Mouse (Mus musculus) B cell, adult 62 days (primary cell): ENCODE measurements around the gene Exosc3. TPM values are rescaled to one million over a fixed set of nuclear protein-coding genes. Genes with fewer than 3 reads are reported as not detected.

Experiments
- total RNA-seq: library from RNA; stranded (reverse); gene quantifications from 4 replicates; pipeline ENCODE4 v1.2.4, GENCODE M21; 2023

Exosc3 gene
- total RNA-seq = 42.4 to 55.0 TPM (median 47.7 TPM) in 4 replicates

DNA sequence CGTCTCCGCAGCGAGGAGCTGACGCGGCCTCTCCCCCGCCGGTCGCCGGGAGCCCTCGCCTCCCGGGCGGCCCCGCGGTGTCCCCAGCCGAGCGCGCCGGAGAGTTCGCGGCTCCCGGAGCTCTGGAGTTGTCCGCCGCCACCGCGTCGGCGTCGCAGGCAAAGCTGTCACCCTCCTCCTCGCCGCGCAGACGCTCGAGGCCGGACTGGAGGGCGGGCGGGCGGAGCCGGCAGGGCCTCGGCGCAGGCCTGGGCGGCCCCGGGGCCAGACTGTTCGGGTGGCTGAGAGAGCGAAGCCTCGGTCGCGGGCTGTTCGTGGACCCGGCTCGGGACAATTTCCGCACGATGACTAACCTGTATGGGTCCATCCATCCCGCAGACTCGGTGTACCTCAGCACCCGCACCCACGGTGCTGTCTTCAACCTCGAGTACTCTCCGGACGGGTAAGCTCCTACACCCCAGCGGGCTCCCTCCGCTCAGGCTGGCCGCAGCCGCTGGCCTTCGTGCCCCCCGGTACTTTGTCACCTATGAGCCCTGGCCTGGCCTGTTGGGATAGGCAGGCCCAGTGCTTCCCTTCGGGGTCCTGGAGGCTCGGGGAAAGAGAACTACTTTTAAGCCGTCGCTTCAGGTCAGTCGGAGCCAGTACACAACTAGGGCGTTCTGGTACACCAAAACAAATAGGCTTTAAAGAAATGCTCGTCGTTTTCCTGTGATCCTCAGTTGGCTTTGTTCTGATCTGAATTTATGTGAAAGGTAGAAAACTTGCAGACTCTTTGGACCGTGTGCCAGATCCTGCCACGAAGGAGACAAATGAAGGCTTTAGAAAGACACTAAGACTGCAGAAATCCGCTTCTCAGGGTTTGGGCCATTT, at the start of gene Exosc3:
Exosc3 (minus strand) TSS at position 447 of the 870 bp plus-strand sequence.

DNA sequence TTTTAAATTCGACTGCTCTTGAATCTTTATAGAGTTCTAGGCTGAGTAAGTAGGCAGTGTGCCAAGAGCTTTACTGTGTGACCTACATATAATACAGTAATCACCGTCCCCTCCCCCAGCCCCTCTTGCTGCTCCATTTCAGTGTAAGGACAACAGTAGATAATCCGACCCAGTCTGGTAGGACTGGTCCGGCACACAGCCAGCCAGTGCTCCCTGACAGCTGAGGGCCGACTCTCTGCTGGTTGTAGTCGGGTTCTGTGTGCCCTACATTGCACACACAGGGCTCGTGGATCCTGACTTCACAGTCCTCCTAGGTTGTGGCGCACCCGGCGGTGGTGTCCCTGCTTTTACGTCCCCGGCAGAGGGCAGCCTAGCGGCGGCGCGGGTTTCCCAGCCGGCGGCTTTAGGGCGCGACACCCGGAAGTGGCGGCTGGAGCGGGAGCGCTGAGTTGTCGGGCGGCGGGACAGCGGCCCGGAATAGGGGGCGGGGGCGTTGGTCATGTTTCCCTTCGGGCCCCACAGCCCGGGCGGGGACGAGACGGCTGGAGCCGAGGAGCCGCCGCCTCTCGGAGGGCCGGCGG, 773 bp downstream of the Exosc3 start, which contains the start of gene Dcaf10:
Dcaf10 (plus strand) TSS at position 433 of the 581 bp plus-strand sequence.

DNA sequence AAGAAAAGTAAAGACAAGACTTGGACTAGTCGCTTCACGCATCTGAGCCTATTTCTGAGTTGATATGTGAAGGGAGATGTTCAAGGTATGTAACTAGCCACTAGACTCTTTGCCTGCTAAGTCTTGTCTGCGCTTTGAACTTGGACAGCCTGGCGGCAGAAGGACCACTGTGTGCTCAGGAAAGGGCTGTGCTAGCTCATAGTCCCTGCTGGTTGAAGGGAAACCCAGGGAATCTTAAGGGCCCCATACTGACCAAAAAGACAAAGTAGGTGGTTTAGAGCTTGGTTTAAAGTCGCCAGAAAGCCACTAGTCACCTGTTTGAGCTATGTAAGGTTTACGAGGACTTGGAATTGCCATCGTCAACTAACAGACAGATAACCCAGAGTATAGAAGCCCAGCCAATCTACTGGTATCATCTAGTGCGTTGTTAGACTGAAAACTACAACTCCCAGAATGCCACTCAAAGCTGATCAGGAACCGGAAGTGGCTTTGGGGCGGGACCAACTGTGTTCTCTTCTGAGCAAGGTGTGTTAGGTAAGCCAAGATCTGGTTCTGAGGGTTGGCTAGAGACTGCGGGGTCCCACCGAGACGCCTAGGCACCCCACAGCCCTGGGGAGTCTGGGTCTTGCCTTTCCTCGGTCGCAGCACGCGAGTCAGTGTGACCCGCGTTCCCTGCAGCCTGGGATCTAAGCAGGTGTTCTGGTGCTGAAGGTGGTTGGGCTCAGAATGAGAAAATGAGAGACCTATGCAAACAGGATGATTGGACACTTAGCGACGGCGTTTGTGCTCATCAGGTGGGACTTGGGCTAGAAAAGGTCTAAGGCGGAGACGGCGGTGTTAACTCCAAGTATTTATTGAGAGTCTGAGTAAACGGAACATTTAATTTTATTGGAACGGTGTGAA, 45.6 kb downstream of the Exosc3 start, which contains the start of gene Trmt10b:
Trmt10b (plus strand) TSS at position 466 of the 903 bp plus-strand sequence.

Other genes with a start within 250 kb of the Exosc3 start
- gene Tomm5, start 234.6 kb downstream of the Exosc3 start, total RNA-seq = 35.9 to 49.6 TPM (median 41.3 TPM) in 4 replicates
- gene Frmpd1, start 157.9 kb downstream of the Exosc3 start, total RNA-seq = not detected in 4 replicates
- gene Trmt10b, start 45.6 kb downstream of the Exosc3 start, total RNA-seq = 6.6 to 11.4 TPM (median 8.0 TPM) in 4 replicates
- gene Dcaf10, start 631 bp downstream of the Exosc3 start, total RNA-seq = 22.3 to 28.1 TPM (median 26.6 TPM) in 4 replicates
- 60.9 to 70.5 TPM (median 61.5 TPM) in 4 replicates for gene Slc25a51, start 66.0 kb upstream of the Exosc3 start, total RNA-seq
- 1.6 to 4.7 TPM (median 2.4 TPM) in 4 replicates for gene Shb, start 189.7 kb upstream of the Exosc3 start, total RNA-seq